Mouse (Mus musculus) kidney, adult 11 months (tissue): ENCODE results near the gene Gm8020.
A peak's percentile ranks its signal among the peaks of the same experiment; 100 is the strongest.
"Not testable (repeated sequence)": the region's sequence is repeated elsewhere in the genome, so short reads cannot be mapped to it uniquely, and the experiment has no call there.

Experiments used
- DNase-seq: peaks from one replicate; pipeline ENCODE4 v3.0.0; 2022

Gm8020 gene

DNA sequence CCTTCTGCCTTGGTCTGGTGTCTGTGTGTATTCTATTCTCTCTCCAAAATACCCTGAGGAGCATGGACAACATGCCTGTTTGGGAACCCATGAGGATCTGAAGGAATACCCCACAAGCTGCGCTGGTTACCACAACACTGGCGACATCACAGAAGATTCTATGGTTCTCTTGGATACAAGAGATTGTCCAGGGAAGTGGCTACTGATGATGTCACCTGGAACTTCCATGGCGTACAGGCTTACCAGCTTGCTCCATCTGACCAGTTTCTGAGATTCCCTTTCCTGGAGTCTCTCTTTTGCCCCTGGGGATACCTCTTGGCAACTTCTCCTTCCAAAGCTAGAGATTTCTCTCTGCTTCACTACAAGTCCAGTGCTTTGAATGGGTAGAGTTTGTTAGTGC lies at the start of gene Gm8020:
TSS of gene Gm8020 (minus strand) at position 101 of the 400 bp plus-strand sequence.
- not testable (repeated sequence) for DNase-seq

DNA sequence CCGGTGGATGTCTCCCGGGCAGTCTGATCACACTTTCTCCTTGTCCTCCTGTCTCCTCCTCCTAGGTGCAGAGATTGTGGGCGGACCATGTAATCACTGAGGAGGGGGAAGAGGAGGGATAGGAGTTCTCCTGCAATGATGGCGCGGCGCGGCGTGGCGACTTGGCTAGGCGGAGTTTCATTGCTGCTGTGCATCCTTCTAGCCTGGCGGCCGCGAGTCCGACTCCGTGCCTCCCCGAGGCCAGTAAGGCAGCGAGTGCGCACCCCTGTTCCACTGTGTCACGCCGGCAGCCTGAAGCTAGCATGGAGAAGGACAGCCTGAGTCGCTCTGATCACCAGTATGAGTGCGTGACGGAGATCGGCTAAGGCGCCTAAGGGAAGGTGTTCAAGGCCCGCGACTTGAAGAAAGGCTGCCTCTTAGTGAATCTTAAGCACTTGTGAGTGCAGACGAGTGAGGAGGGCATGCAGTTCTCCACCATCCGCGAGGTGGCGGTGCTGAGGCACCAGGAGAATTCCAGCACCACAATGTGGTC lies 41.1 kb upstream of the Gm8020 start:
- DNase-seq = peak; percentile 28

DNA sequence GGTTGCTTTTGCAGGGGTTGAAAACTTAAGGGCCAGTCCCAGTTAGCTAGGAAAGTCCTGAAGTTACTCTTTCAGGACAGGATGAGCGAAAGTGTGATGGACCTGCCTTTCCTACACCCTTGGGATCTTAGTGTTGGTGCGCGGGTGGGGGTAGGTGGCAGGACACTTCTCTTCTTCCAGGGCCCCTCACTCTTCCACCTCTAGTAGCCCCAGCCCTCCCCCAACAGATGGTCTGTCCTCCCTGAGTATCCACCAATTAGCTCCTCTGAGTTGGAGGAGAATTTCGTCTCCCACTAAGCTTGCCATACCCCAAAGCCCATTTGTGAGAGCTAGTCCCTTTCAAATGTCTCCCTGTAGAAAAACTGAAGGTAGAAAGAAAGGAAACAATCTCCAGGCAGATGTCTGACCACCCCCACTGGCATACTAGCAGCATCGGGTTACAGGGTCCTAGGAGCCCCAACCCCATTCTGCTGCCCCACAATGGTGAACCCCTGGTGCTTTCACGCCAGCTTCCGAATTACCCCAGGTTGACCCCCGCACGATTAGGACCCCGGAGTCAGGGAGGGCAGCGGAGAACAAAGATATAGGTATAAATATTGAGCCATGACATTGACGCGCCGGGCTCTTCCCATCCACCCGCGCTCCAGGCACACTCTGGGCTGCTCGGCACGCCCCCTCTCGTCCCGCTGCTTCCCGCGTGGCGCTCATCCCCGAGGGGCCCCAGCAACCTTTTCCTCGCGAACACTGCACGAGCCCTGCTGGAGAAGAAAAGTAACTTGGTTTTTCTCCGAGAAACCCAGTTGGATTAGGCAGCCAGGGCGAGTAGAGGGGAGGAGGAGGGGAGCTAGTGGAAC lies 40.4 kb upstream of the Gm8020 start:
- not testable (repeated sequence) for DNase-seq

DNA sequence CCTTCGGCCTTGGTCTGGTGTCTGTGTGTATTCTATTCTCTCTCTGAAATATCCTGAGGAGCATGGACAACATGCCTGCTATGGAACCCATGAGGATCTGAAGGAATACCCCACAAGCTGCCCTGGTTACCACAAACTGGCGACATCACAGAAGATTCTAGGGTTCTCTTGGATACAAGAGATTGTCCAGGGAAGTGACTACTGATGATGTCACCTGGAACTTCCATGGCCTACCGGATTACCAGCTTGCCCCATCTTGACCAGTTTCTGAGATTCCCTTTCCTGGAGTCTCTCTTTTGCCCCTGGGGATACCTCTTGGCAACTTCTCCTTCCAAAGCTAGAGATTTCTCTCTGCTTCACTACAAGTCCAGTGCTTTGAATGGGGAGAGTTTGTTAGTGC lies 22.0 kb upstream of the Gm8020 start, which contains the start of gene Gm8024:
TSS of gene Gm8024 (minus strand) at position 101 of the 400 bp plus-strand sequence.
- not testable (repeated sequence) for DNase-seq

DNA sequence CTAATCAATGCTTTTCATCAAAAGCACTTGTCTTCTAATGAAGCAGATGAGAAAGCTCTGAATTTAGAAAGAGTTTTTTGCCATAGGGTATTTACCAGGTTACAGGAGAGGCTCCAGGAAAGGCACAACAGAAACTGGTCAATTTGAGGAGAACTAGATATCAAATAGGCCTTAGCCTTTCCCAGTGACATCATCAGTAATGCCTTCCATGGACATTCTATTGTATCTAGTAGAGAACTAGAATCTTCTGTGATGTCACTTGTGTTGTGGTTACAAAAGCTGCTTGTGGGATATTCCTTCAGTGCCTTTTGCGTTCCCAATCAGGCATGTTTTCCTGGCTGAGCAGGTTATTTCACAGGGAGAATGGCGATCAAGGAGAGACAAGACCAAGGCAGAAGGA lies 38.6 kb downstream of the Gm8020 start, which contains the start of gene Gm8011:
TSS of gene Gm8011 (plus strand) at position 301 of the 400 bp plus-strand sequence.
- DNase-seq = not testable (repeated sequence)
